Mouse (Mus musculus): ENCODE results near the gene Kcnmb3. TPM values are rescaled to one million over a fixed set of nuclear protein-coding genes. Genes with fewer than 3 reads are reported as not detected.
"Not testable (repeated sequence)": the region's sequence is repeated elsewhere in the genome, so short reads cannot be mapped to it uniquely, and the experiment has no call there.

Kcnmb3 gene
- polyA plus RNA-seq, 1 experiment from 2014 or later, result 0.16 TPM

GRCm38 (mm10) chr3:32429351-32429750 is 62.7 kb downstream of the Kcnmb3 start:
- H3K27me3 ChIP-seq (ENCODE audit: control insufficient read depth, insufficient read depth, low read length); H3K27ac ChIP-seq (replicated peaks; ENCODE audit: low read depth, low read length); H3K9ac ChIP-seq (replicated peaks; ENCODE audit: low read length); H3K4me2 ChIP-seq (ENCODE audit: low read length); DNase-seq; ATAC-seq (ENCODE audit: low FRiP score, low TSS enrichment); H3K36me3 ChIP-seq (ENCODE audit: control insufficient read depth, insufficient read depth, low read length); H3K4me1 ChIP-seq (ENCODE audit: control insufficient read depth, insufficient read depth, low read length); H3K9me3 ChIP-seq (ENCODE audit: control insufficient read depth, low read length); H3K4me3 ChIP-seq (replicated peaks; ENCODE audit: low read depth, low read length): not testable (repeated sequence)

- Histone ChIP-seq H3K9me3 (ENCODE audit: control insufficient read depth, low read length) (no peaks in the 10 kb centered on the region), H3K27ac (replicated peaks; ENCODE audit: low read depth, low read length) (no peak overlapping the region), H3K4me2 (ENCODE audit: low read length) (no peak overlapping the region), H3K36me3 (ENCODE audit: control insufficient read depth, insufficient read depth, low read length) (no peaks in the 10 kb centered on the region), H3K27me3 (ENCODE audit: control insufficient read depth, insufficient read depth, low read length) (no peaks in the 10 kb centered on the region), H3K4me3 (replicated peaks; ENCODE audit: low read depth, low read length) (no peak overlapping the region), H3K4me1 (ENCODE audit: control insufficient read depth, insufficient read depth, low read length) (no peaks in the 10 kb centered on the region), H3K9ac (replicated peaks; ENCODE audit: low read length) (no peak overlapping the region)
- WGBS, result 71% methylated on average over 4 of the region's 4 CpGs
- ATAC-seq (ENCODE audit: low FRiP score, low TSS enrichment) (no peak), DNase-seq (peak; percentile 6)
Observed at GRCm38 (mm10) chr3:32428921-32429320, 63.1 kb downstream of the Kcnmb3 start.

GRCm38 (mm10) chr3:32428361-32428760 is 63.7 kb downstream of the Kcnmb3 start:
- ATAC-seq (ENCODE audit: low FRiP score, low TSS enrichment), result no peak
- no peak overlapping the region for H3K4me2 ChIP-seq (ENCODE audit: low read length)
- no peaks in the 10 kb centered on the region for H3K36me3 ChIP-seq (ENCODE audit: control insufficient read depth, insufficient read depth, low read length)

DNA sequence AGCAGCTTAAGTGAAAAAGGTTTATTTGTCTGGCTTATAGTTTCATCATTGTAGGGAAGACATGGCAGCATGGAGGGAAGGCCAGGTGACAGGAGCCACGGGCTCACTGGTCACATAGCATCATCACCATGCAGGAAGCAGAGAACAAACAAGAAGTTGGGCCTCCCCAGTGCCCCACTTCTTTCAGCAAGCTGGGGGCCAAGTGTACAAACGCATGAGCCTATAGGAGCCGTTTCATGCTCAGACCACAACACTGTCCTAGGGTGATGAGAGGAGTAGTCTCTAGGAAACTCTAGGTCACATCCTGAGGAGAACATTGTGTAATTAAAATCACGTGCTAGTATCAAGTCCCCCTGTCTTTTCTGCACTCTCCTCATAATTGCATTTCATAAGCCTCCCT is 64.3 kb downstream of the Kcnmb3 start:
- Histone ChIP-seq H3K27me3 (ENCODE audit: control insufficient read depth, insufficient read depth, low read length) (no peaks in the 10 kb centered on the region), H3K4me3 (replicated peaks; ENCODE audit: low read depth, low read length) (no peak overlapping the region), H3K9me3 (ENCODE audit: control insufficient read depth, low read length) (no peaks in the 10 kb centered on the region), H3K36me3 (ENCODE audit: control insufficient read depth, insufficient read depth, low read length) (no peaks in the 10 kb centered on the region), H3K4me1 (ENCODE audit: control insufficient read depth, insufficient read depth, low read length) (no peaks in the 10 kb centered on the region), H3K4me2 (ENCODE audit: low read length) (no peak overlapping the region), H3K9ac (replicated peaks; ENCODE audit: low read length) (no peak overlapping the region), H3K27ac (replicated peaks; ENCODE audit: low read depth, low read length) (no peak overlapping the region)
- no peak for ATAC-seq (ENCODE audit: low FRiP score, low TSS enrichment)
- 77% methylated on average over 4 of the region's 4 CpGs for WGBS
- DNase-seq, result no peak

More at GRCm38 (mm10) chr3:32428361-32428760, 63.7 kb downstream of the Kcnmb3 start:
- 96% methylated on average over 3 of the region's 3 CpGs for WGBS
- DNase-seq, result no peak
- Histone ChIP-seq H3K4me3 (replicated peaks; ENCODE audit: low read depth, low read length) (no peak overlapping the region), H3K9me3 (ENCODE audit: control insufficient read depth, low read length) (no peaks in the 10 kb centered on the region), H3K27ac (replicated peaks; ENCODE audit: low read depth, low read length) (no peak overlapping the region), H3K4me1 (ENCODE audit: control insufficient read depth, insufficient read depth, low read length) (no peaks in the 10 kb centered on the region), H3K27me3 (ENCODE audit: control insufficient read depth, insufficient read depth, low read length) (no peaks in the 10 kb centered on the region), H3K9ac (replicated peaks; ENCODE audit: low read length) (no peak overlapping the region)

Other genes starting within 250 kb of the Kcnmb3 start
- 7.7 and 9.7 TPM in 2 replicates for gene Zmat3, start 126.2 kb downstream of the Kcnmb3 start, polyA plus RNA-seq (2014; fragmentation: Nextera tagmentation; extraction: Ambion mirVana)
- gene Pik3ca, start 94.6 kb downstream of the Kcnmb3 start, polyA plus RNA-seq (2014; fragmentation: Nextera tagmentation; extraction: Ambion mirVana), result 28.5 and 29.3 TPM in 2 replicates
- gene Zfp639, start 18.0 kb upstream of the Kcnmb3 start, polyA plus RNA-seq (2014; fragmentation: Nextera tagmentation; extraction: Ambion mirVana), result 43.4 and 46.2 TPM in 2 replicates
- gene Mfn1, start 37.2 kb upstream of the Kcnmb3 start, polyA plus RNA-seq (2014; fragmentation: Nextera tagmentation; extraction: Ambion mirVana), result 28.8 and 42.6 TPM in 2 replicates
- 75.8 and 81.7 TPM in 2 replicates for gene Gnb4, start 124.4 kb upstream of the Kcnmb3 start, polyA plus RNA-seq (2014; fragmentation: Nextera tagmentation; extraction: Ambion mirVana)
- 71.6 and 98.4 TPM in 2 replicates for gene Actl6a, start 214.1 kb upstream of the Kcnmb3 start, polyA plus RNA-seq (2014; fragmentation: Nextera tagmentation; extraction: Ambion mirVana)
- 336 and 363 TPM in 2 replicates for gene Ndufb5, start 244.8 kb upstream of the Kcnmb3 start, polyA plus RNA-seq (2014; fragmentation: Nextera tagmentation; extraction: Ambion mirVana)
- 37.0 and 39.0 TPM in 2 replicates for gene Mrpl47, start 245.4 kb upstream of the Kcnmb3 start, polyA plus RNA-seq (2014; fragmentation: Nextera tagmentation; extraction: Ambion mirVana)